Comparison of ENCODE assay signal across 8 mouse cellular contexts in the genomic region with DNA sequence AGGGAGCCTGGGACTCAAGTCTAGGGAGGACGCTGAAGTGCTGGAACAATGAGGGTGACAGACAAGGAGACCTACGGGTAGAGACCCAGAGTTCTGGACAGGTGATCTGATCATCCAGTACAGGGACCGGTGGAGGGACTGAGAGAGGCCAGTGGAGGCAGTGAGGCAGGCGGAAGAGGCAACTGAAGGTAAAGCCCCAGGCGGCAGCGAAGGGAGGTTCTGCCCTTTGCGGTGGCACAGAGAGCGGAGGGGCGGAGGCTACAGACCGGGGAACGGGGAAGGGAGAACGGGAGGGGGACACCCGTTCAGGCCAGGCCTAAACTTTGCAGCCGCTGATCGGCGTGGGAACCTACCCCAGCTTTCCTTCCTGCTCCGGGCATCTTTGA. TPM values are rescaled to one million over a fixed set of nuclear protein-coding genes. Genes with fewer than 3 reads are reported as not detected.
DNase-seq lines count a peak whose midpoint lies in the region; ATAC-seq lines count a peak whose summit lies in the region.

No protein-coding gene starts in this region.

- peak overlapping the region; percentile 95 for H3K27ac ChIP-seq in hindbrain, embryonic 14.5 days
- no peak overlapping the region for H3K27ac ChIP-seq in liver, embryonic 11.5 days (ENCODE audit: low read depth, low read length)

- H3K4me3 ChIP-seq in hindbrain, embryonic 14.5 days (replicated peaks; ENCODE audit: low read length), result peak overlapping the region; percentile 98
- H3K4me3 ChIP-seq in liver, embryonic 11.5 days (ENCODE audit: low read depth, low read length), result peak overlapping the region; percentile 73

- H3K27me3 ChIP-seq in hindbrain, embryonic 14.5 days (ENCODE audit: control insufficient read depth, insufficient read depth, low read length), result no peaks in the 10 kb centered on the region
- peaks cover 87% of the 10 kb centered on the region for H3K27me3 ChIP-seq in liver, embryonic 11.5 days (replicated peaks; ENCODE audit: control insufficient read depth, insufficient read depth, low read length)

- H3K9me3 ChIP-seq in hindbrain, embryonic 14.5 days (ENCODE audit: control insufficient read depth, low read length), result no peaks in the 10 kb centered on the region
- no peaks in the 10 kb centered on the region for H3K9me3 ChIP-seq in liver, embryonic 11.5 days (ENCODE audit: control insufficient read depth, low read length)

- no peak for ATAC-seq in hindbrain, embryonic 14.5 days (ENCODE audit: low FRiP score)
- ATAC-seq in liver, embryonic 11.5 days (replicated peaks; ENCODE audit: low FRiP score), result no peak

- 0 out of 2 replicates have a peak, but pooled peaks cover 4% of the 10 kb centered on the region for H3K36me3 ChIP-seq in hindbrain, embryonic 14.5 days (replicated peaks; ENCODE audit: control insufficient read depth, insufficient read depth)
- no peaks in the 10 kb centered on the region for H3K36me3 ChIP-seq in liver, embryonic 11.5 days (ENCODE audit: control insufficient read depth, insufficient read depth, low read length)

- H3K4me2 ChIP-seq in hindbrain, embryonic 14.5 days (replicated peaks), result peak overlapping the region; percentile 93
- H3K4me2 ChIP-seq in liver, embryonic 11.5 days, result peak overlapping the region; percentile 71

- peak overlapping the region; percentile 95 for H3K9ac ChIP-seq in hindbrain, embryonic 14.5 days
- peak overlapping the region; percentile 70 for H3K9ac ChIP-seq in liver, embryonic 11.5 days (ENCODE audit: low read depth, low read length)

- peak; percentile 18 for DNase-seq in thymus, postnatal 25 days
- no peak for DNase-seq in thymus, adult 18-20 months
- DNase-seq in embryo, embryonic 10.5 days (ENCODE audit: low spot score), result peak; percentile 37
- DNase-seq in hindbrain, embryonic 14.5 days (ENCODE audit: low spot score), result no peak
- DNase-seq in liver, embryonic 11.5 days (ENCODE audit: low spot score), result peak; percentile 43
- DNase-seq in naive thymus-derived CD4-positive, alpha-beta T cell, adult 2 months (ENCODE audit: low read depth), result peak; percentile 34
- no peak for DNase-seq in layer of hippocampus, postnatal 25 days (ENCODE audit: extremely low spot score in 1 of 2, low spot score in 1 of 2)
- no peak for DNase-seq in gastrocnemius, postnatal 4 days (ENCODE audit: low spot score in 2 of 2)

- 0% methylated on average over 17 of the region's 17 CpGs for WGBS in hindbrain, embryonic 14.5 days
- WGBS in liver, embryonic 11.5 days, result 1% methylated on average over 17 of the region's 17 CpGs

- peaks cover 30% of the 10 kb centered on the region for H3K4me1 ChIP-seq in hindbrain, embryonic 14.5 days (replicated peaks; ENCODE audit: control insufficient read depth, insufficient read depth, low read length)
- H3K4me1 ChIP-seq in liver, embryonic 11.5 days (replicated peaks; ENCODE audit: control insufficient read depth, insufficient read depth, low read length), result peaks cover 15% of the 10 kb centered on the region

RNA-seq across cellular contexts. Expression of a gene that starts 1.8 kb away (rescaled TPM):
- polyA plus RNA-seq in hindbrain, embryonic 14.5 days (2014; fragmentation: Nextera tagmentation; extraction: Ambion mirVana), result 17.1 and 17.2 TPM in 2 replicates
- 2.1 TPM in 2 replicates for polyA plus RNA-seq in liver, embryonic 11.5 days (2014; fragmentation: Nextera tagmentation; extraction: Ambion mirVana)
- total RNA-seq in layer of hippocampus, postnatal 25 days (2021), result 100 to 1,000 TPM; 348 to 359 TPM
- 10 to 100 TPM in 1 of 2 experiments, 1 to 10 TPM in 1; 8.1 to 10.5 TPM for total RNA-seq in gastrocnemius, postnatal 4 days (2021)

RNA-seq across cellular contexts. Expression of a gene that starts 21.5 kb away (rescaled TPM):
- 18.5 and 23.1 TPM in 2 replicates for polyA plus RNA-seq in hindbrain, embryonic 14.5 days (2014; fragmentation: Nextera tagmentation; extraction: Ambion mirVana)
- polyA plus RNA-seq in liver, embryonic 11.5 days (2014; fragmentation: Nextera tagmentation; extraction: Ambion mirVana), result 15.1 and 17.9 TPM in 2 replicates
- 10 to 100 TPM; 57.7 to 57.8 TPM for total RNA-seq in layer of hippocampus, postnatal 25 days (2021)
- 10 to 100 TPM; 30.1 to 33.2 TPM for total RNA-seq in gastrocnemius, postnatal 4 days (2021)

RNA-seq across cellular contexts. Expression of a gene that starts 59.6 kb away (rescaled TPM):
- polyA plus RNA-seq in hindbrain, embryonic 14.5 days (2014; fragmentation: Nextera tagmentation; extraction: Ambion mirVana), result 8.8 and 13.6 TPM in 2 replicates
- 0.12 and 0.21 TPM in 2 replicates for polyA plus RNA-seq in liver, embryonic 11.5 days (2014; fragmentation: Nextera tagmentation; extraction: Ambion mirVana)
- total RNA-seq in layer of hippocampus, postnatal 25 days (2021), result 10 to 100 TPM; 28.7 to 31.0 TPM
- not detected for total RNA-seq in gastrocnemius, postnatal 4 days (2021)

Comparison
In these comparisons a context has a peak if more than half of its experiments do, and no peak if none do; other contexts are left out.
1. DNase-seq: peak in thymus, postnatal 25 days (single experiment), embryo, embryonic 10.5 days (single experiment), liver, embryonic 11.5 days (single experiment) and naive thymus-derived CD4-positive, alpha-beta T cell, adult 2 months (single experiment); none in thymus, adult 18-20 months (0 of 2), hindbrain, embryonic 14.5 days (single experiment), layer of hippocampus, postnatal 25 days (0 of 2) and gastrocnemius, postnatal 4 days (0 of 2).
2. RNA of a gene that starts 1.8 kb away (total RNA-seq): 348 to 359 TPM in layer of hippocampus, postnatal 25 days; 8.1 to 10.5 TPM in gastrocnemius, postnatal 4 days; every median in the first group is over 10 times any median in the second.
3. RNA of a gene that starts 59.6 kb away (total RNA-seq): 28.7 to 31.0 TPM in layer of hippocampus, postnatal 25 days; not detected in gastrocnemius, postnatal 4 days; every median in the first group is over 10 times any median in the second.